Mouse (Mus musculus) spleen, postnatal 4 days (tissue): ENCODE data around the gene Hmgb1.

ENCODE experiments used
- DNase-seq, 2 experiments: peaks; one replicate each; pipeline ENCODE4 v3.0.0; 2022; ENCODE audit warnings: low spot score in 2 of 2

Hmgb1 gene

GRCm38 (mm10) chr5:149104096-149104725 is 80.1 kb downstream of the Hmgb1 start:
- DNase-seq: no peak

- DNase-seq: no peak
Observed at GRCm38 (mm10) chr5:149101869-149102268, 82.4 kb downstream of the Hmgb1 start.

- DNase-seq: no peak
Observed at GRCm38 (mm10) chr5:149100091-149100490, 84.2 kb downstream of the Hmgb1 start.

- DNase-seq: no peak
Observed at GRCm38 (mm10) chr5:149099009-149099408, 85.3 kb downstream of the Hmgb1 start.

GRCm38 (mm10) chr5:149097841-149098240 is 86.4 kb downstream of the Hmgb1 start:
- no peak for DNase-seq

- DNase-seq: no peak
Observed at GRCm38 (mm10) chr5:149096284-149096683, 88.0 kb downstream of the Hmgb1 start.

- no peak for DNase-seq
Observed at GRCm38 (mm10) chr5:149092926-149093325, 91.4 kb downstream of the Hmgb1 start.

- no peak for DNase-seq
Observed at GRCm38 (mm10) chr5:149092526-149092925, 91.8 kb downstream of the Hmgb1 start.

- DNase-seq: no peak
Observed at GRCm38 (mm10) chr5:149091256-149091655, 93.0 kb downstream of the Hmgb1 start.

GRCm38 (mm10) chr5:149089860-149090259 is 94.4 kb downstream of the Hmgb1 start:
- DNase-seq: no peak

- no peak for DNase-seq
Observed at GRCm38 (mm10) chr5:149089456-149089855, 94.8 kb downstream of the Hmgb1 start.

GRCm38 (mm10) chr5:149088891-149089290 is 95.4 kb downstream of the Hmgb1 start:
- peak in 1 of 2 experiments; percentile 27 for DNase-seq

GRCm38 (mm10) chr5:149088149-149088548 is 96.1 kb downstream of the Hmgb1 start:
- no peak for DNase-seq

GRCm38 (mm10) chr5:149086382-149087244 is 97.7 kb downstream of the Hmgb1 start:
- peak in 1 of 2 experiments; percentile 76 for DNase-seq

GRCm38 (mm10) chr5:149080466-149080865 is 103.8 kb downstream of the Hmgb1 start:
- no peak for DNase-seq

GRCm38 (mm10) chr5:149079758-149080150 is 104.5 kb downstream of the Hmgb1 start:
- no peak for DNase-seq

- DNase-seq: no peak
Observed at GRCm38 (mm10) chr5:149079018-149079757, 105.1 kb downstream of the Hmgb1 start.

- no peak for DNase-seq
Observed at GRCm38 (mm10) chr5:149077136-149077535, 107.2 kb downstream of the Hmgb1 start.

- no peak for DNase-seq
Observed at GRCm38 (mm10) chr5:149071546-149071945, 112.7 kb downstream of the Hmgb1 start.

- DNase-seq: no peak
Observed at GRCm38 (mm10) chr5:149068745-149069144, 115.5 kb downstream of the Hmgb1 start.

- no peak for DNase-seq
Observed at GRCm38 (mm10) chr5:149068247-149068740, 116.0 kb downstream of the Hmgb1 start.

- no peak for DNase-seq
Observed at GRCm38 (mm10) chr5:149067501-149067961, 116.8 kb downstream of the Hmgb1 start.
